Mouse (Mus musculus): ENCODE results near the gene Nelfb. TPM values are rescaled to one million over a fixed set of nuclear protein-coding genes. Genes with fewer than 3 reads are reported as not detected.

The Nelfb gene
- polyA plus RNA-seq, 1 experiment from 2014 or later, result 18.9 TPM

DNA sequence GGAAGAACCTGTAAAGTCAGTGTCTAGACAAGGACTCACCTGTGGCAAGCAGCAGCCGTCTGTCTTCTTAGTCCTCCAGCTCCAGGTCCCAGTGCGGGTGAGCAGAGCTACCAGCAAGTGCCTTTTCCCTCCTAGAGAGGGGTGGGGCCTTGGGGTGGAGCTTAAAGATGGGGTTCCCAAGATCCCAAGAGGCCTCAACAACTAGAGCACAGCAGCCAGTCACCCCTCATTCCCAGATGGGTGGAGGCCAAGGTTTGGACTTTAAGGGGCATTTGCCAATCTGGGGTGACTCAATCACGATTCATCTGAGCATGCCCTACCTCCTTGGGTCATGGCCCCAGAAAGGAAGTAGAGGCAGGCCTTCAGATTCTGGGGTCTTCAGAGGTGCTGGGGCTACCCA, 28.5 kb upstream of the Nelfb start:
- H3K27ac ChIP-seq, result no peak overlapping the region
- WGBS (ENCODE audit: missing documents), result 79% methylated on average over 3 of the region's 3 CpGs
- no peaks in the 10 kb centered on the region for H3K36me3 ChIP-seq (ENCODE audit: inconsistent target)
- no peaks in the 10 kb centered on the region for H3K79me2 ChIP-seq (ENCODE audit: inconsistent target)
- H3K4me3 ChIP-seq (ENCODE audit: inconsistent target), result no peak overlapping the region

DNA sequence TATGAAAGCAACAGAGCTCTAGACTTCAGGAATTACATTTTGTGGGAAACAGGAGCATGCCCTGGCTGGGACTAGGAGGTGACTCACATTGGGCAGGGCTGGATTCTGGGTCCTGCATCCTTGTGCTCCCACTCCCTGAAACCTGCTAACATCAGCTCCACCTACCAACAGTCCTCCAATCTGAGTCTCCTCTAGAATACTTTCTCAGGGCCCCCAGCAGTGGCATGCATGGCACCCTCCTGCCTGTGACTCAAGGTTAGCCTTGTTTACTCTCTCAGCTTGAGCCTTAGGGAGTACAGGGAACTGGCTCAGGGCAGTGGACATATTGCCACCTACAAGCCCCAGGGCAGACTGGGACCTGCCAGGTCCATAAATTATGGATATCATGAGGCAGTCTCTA, 26.8 kb upstream of the Nelfb start:
- H3K79me2 ChIP-seq (ENCODE audit: inconsistent target), result no peaks in the 10 kb centered on the region
- no peak overlapping the region for H3K27ac ChIP-seq
- no peak overlapping the region for H3K4me3 ChIP-seq (ENCODE audit: inconsistent target)
- no peaks in the 10 kb centered on the region for H3K36me3 ChIP-seq (ENCODE audit: inconsistent target)

DNA sequence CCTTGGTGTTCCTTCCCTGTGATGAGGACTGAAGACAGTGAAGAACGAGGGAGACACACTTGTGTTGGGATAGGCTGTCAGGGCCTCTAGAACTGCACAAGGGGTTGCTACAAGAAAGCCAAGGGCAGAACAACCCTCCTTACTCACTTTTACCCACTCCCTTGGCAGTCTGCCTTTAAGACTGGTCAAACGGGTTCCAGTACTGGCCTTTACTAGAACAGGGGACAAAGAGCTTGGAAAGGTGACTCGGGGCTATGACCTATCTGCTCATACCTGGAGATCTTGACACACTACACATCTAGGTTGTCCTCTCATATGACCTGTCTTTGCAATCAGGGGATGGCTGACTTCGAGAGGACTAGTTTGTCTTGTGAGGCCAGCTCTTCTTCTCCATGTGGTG, 26.2 kb upstream of the Nelfb start:
- 86% methylated on average over 4 of the region's 4 CpGs for WGBS (ENCODE audit: missing documents)
- no peak overlapping the region for H3K27ac ChIP-seq
- H3K36me3 ChIP-seq (ENCODE audit: inconsistent target), result no peaks in the 10 kb centered on the region
- no peak overlapping the region for H3K4me3 ChIP-seq (ENCODE audit: inconsistent target)
- no peaks in the 10 kb centered on the region for H3K79me2 ChIP-seq (ENCODE audit: inconsistent target)

- 87% methylated on average over 8 of the region's 8 CpGs for WGBS (ENCODE audit: missing documents)
- Histone ChIP-seq H3K36me3 (ENCODE audit: inconsistent target) (no peaks in the 10 kb centered on the region), H3K4me3 (ENCODE audit: inconsistent target) (no peak within 1 kb of the TSS), H3K27ac (no peak within 1 kb of the TSS), H3K79me2 (ENCODE audit: inconsistent target) (no peaks in the 10 kb centered on the region)
These were observed 25.3 kb upstream of the Nelfb start, which contains the start of gene Rnf224 for GRCm38 (mm10) chr2:25236614-25237013. Gene Rnf224 (minus strand): TSS chr2:25236787.

DNA sequence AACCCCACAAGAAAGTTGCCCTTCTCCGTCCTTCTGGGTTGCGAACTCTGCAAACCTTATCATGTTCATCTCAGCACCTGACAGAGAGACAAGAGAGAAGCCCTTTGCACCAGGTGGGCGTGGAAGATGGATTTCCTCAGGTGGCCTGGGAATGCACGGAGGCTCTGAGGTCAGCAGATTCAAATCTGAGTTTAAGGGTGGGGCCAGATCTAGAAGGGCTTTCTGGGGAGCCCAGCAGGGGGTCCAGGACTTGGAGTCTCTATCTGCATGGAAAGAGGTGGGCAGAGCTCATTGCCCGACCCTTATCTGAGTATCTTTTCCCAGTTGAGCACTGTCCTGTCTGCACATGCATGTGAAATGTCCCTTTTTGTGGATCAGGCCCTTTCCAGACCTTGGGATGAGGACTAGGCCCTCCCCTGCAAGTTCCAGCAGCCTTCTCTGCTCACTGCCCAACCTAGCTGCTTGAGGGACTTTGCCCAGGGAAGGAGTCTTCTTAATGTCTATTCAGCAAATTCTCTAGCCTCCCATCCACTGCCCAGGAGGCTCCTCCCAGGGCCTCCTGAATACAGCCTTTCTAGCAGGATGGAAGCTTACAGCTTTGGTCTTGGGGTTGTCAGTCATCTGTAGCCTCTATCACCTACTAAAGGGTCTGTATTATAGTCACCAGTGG, 23.4 kb upstream of the Nelfb start:
- no peaks in the 10 kb centered on the region for H3K79me2 ChIP-seq (ENCODE audit: inconsistent target)
- WGBS (ENCODE audit: missing documents), result 91% methylated on average over 5 of the region's 5 CpGs
- H3K36me3 ChIP-seq (ENCODE audit: inconsistent target), result no peaks in the 10 kb centered on the region
- no peak overlapping the region for H3K27ac ChIP-seq
- H3K4me3 ChIP-seq (ENCODE audit: inconsistent target), result no peak overlapping the region

DNA sequence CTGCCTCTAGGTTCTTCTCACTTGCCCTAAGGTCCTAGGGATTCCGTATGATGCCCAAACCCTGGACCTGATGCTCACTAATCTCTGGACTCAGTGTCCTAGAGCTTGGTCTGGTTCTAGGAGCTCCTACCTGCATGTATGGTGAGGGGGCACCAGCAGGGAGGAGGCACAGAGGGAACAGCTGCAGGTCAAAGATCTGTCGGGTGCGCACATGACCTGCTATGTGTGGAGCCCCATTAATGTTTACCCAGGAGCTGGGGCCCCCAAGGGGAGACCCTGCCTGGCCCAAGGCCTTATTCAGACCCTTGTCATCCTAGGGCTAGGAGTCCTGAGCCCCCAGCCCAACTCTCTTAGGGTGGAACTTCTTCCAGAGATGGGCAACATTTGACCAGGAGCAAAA, 22.8 kb upstream of the Nelfb start, which contains the start of gene Slc34a3:
Gene Slc34a3 (minus strand): TSS at position 315 of the 400 bp plus-strand sequence.
- no peaks in the 10 kb centered on the region for H3K79me2 ChIP-seq (ENCODE audit: inconsistent target)
- WGBS (ENCODE audit: missing documents), result 61% methylated on average over 3 of the region's 3 CpGs

GRCm38 (mm10) chr2:25233421-25233820, 22.1 kb upstream of the Nelfb start:
- Histone ChIP-seq H3K36me3 (ENCODE audit: inconsistent target) (no peaks in the 10 kb centered on the region), H3K79me2 (ENCODE audit: inconsistent target) (no peaks in the 10 kb centered on the region), H3K4me3 (ENCODE audit: inconsistent target) (no peak overlapping the region), H3K27ac (no peak overlapping the region)
- WGBS (ENCODE audit: missing documents), result 22% methylated on average over 4 of the region's 4 CpGs

More for the DNA sequence above, 22.8 kb upstream of the Nelfb start, which contains the start of gene Slc34a3:
- Histone ChIP-seq H3K4me3 (ENCODE audit: inconsistent target) (no peak within 1 kb of the TSS), H3K27ac (no peak within 1 kb of the TSS), H3K36me3 (ENCODE audit: inconsistent target) (no peaks in the 10 kb centered on the region)

GRCm38 (mm10) chr2:25231038-25231437, 19.7 kb upstream of the Nelfb start:
- Histone ChIP-seq H3K79me2 (ENCODE audit: inconsistent target) (no peaks in the 10 kb centered on the region), H3K4me3 (ENCODE audit: inconsistent target) (no peak overlapping the region), H3K27ac (no peak overlapping the region), H3K36me3 (ENCODE audit: inconsistent target) (no peaks in the 10 kb centered on the region)
- 91% methylated on average over 12 of the region's 12 CpGs for WGBS (ENCODE audit: missing documents)

- H3K36me3 ChIP-seq (ENCODE audit: inconsistent target), result no peaks in the 10 kb centered on the region
- 100% methylated on average over 7 of the region's 7 CpGs for WGBS (ENCODE audit: missing documents)
- H3K4me3 ChIP-seq (ENCODE audit: inconsistent target), result no peak overlapping the region
- H3K79me2 ChIP-seq (ENCODE audit: inconsistent target), result no peaks in the 10 kb centered on the region
- H3K27ac ChIP-seq, result no peak overlapping the region
These were observed 19.3 kb upstream of the Nelfb start for GRCm38 (mm10) chr2:25230581-25230980.

DNA sequence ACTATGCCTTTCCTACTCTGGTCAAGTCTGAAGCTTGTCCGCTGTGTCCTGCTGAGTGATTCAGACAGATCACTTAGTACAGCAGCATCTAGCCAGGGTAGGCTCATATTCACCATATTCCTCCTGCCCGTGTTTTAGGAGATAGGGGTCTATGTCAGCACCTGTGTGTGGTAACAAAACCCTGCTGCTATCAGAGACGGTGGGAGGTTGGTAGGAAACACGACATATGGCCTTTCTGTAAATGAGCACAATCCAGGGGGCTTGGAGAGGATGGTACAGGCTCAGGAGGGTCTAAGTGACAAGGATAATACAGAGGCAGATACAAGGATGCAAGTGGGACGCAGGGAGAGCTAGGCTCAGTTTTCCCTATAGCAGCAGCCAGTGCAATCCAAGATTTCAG, 18.3 kb upstream of the Nelfb start:
- Histone ChIP-seq H3K4me3 (ENCODE audit: inconsistent target) (no peak overlapping the region), H3K27ac (no peak overlapping the region), H3K36me3 (ENCODE audit: inconsistent target) (no peaks in the 10 kb centered on the region), H3K79me2 (ENCODE audit: inconsistent target) (no peaks in the 10 kb centered on the region)
- WGBS (ENCODE audit: missing documents), result 95% methylated on average over 5 of the region's 5 CpGs

- no peaks in the 10 kb centered on the region for H3K36me3 ChIP-seq (ENCODE audit: inconsistent target)
- H3K27ac ChIP-seq, result no peak overlapping the region
- H3K4me3 ChIP-seq (ENCODE audit: inconsistent target), result no peak overlapping the region
- 94% methylated on average over 6 of the region's 6 CpGs for WGBS (ENCODE audit: missing documents)
- H3K79me2 ChIP-seq (ENCODE audit: inconsistent target), result peaks cover under 1% of the 10 kb centered on the region; the same call in 1 of the 2 replicates
These were observed 17.8 kb upstream of the Nelfb start for GRCm38 (mm10) chr2:25228995-25229530.

- peaks cover 6% of the 10 kb centered on the region for H3K79me2 ChIP-seq (ENCODE audit: inconsistent target)
- H3K36me3 ChIP-seq (ENCODE audit: inconsistent target), result no peaks in the 10 kb centered on the region
- H3K4me3 ChIP-seq (ENCODE audit: inconsistent target), result peak overlapping the region; percentile 22
- peak overlapping the region; percentile 46; the same call in 1 of the 2 replicates for H3K27ac ChIP-seq
- WGBS (ENCODE audit: missing documents), result 1% methylated on average over 7 of the region's 7 CpGs
These were observed 17.2 kb upstream of the Nelfb start for GRCm38 (mm10) chr2:25228431-25228889.

- Histone ChIP-seq H3K27ac (no peak overlapping the region), H3K79me2 (ENCODE audit: inconsistent target) (peaks cover 13% of the 10 kb centered on the region), H3K36me3 (ENCODE audit: inconsistent target) (no peaks in the 10 kb centered on the region), H3K4me3 (ENCODE audit: inconsistent target) (no peak overlapping the region)
- WGBS (ENCODE audit: missing documents), result 98% methylated on average over 4 of the region's 4 CpGs
These were observed 16.1 kb upstream of the Nelfb start for GRCm38 (mm10) chr2:25227406-25227805.

DNA sequence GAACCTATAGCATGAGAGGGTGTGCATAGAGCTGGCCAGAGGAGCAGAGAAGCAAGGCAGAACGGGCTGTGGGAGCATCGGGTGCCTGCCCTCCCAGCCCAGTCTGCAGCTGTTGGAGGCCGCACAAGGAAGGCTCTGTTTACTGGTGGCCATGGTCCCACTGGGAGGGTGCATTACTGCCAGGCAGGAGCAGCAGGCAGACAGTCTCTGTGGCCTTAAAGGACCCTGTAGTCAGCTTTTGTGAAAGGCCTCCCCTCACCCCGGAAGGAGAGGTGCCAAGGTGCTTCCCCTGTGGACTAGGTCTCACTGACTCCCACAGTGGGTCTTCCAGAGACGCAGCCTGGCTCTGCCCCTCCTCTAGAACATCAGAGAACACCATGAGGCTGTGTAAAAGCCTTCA, 15.6 kb upstream of the Nelfb start:
- 87% methylated on average over 5 of the region's 5 CpGs for WGBS (ENCODE audit: missing documents)
- Histone ChIP-seq H3K4me3 (ENCODE audit: inconsistent target) (no peak overlapping the region), H3K79me2 (ENCODE audit: inconsistent target) (peaks cover 13% of the 10 kb centered on the region), H3K27ac (no peak overlapping the region), H3K36me3 (ENCODE audit: inconsistent target) (no peaks in the 10 kb centered on the region)

- Histone ChIP-seq H3K36me3 (ENCODE audit: inconsistent target) (no peaks in the 10 kb centered on the region), H3K27ac (peak overlapping the region; percentile 80), H3K4me3 (ENCODE audit: inconsistent target) (peak overlapping the region; percentile 78), H3K79me2 (ENCODE audit: inconsistent target) (peaks cover 13% of the 10 kb centered on the region)
- 88% methylated on average over 8 of the region's 8 CpGs for WGBS (ENCODE audit: missing documents)
These were observed 14.6 kb upstream of the Nelfb start for GRCm38 (mm10) chr2:25225811-25226379.
